Mouse (Mus musculus) forebrain, embryonic 13.5 days (tissue): ENCODE results near the gene Macrod2. TPM values are rescaled to one million over a fixed set of nuclear protein-coding genes. Genes with fewer than 3 reads are reported as not detected.

ENCODE experiments used
- ATAC-seq: fragments of 200-750 bp; cut with Nextera tagmentation; 2 replicates; pipeline ENCODE4 v1.8.0; 2017
- H3K27ac ChIP-seq: fragments of 300-500 bp; sonication (generic); 2 replicates; pipeline ENCODE4 v1.5.1; 2015; ENCODE audit warnings: inconsistent platforms, mild to moderate bottlenecking, moderate library complexity
- H3K27me3 ChIP-seq: fragments of 300-500 bp; sonication (generic); 2 replicates; pipeline ENCODE4 v1.6.1; 2015; ENCODE audit warnings: mild to moderate bottlenecking, inconsistent platforms
- H3K36me3 ChIP-seq: fragments of 300-500 bp; sonication (generic); 2 replicates; pipeline ENCODE4 v1.6.1; 2015; ENCODE audit warnings: mild to moderate bottlenecking, inconsistent platforms; ENCODE audit not compliant: poor library complexity, severe bottlenecking
- H3K4me1 ChIP-seq: fragments of 300-500 bp; sonication (generic); 2 replicates; pipeline ENCODE4 v1.6.1; 2015; ENCODE audit warnings: inconsistent platforms
- H3K4me2 ChIP-seq: fragments of 300-500 bp; sonication (generic); 2 replicates; pipeline ENCODE4 v1.6.1; 2015; ENCODE audit warnings: inconsistent platforms, mild to moderate bottlenecking, moderate library complexity
- H3K4me3 ChIP-seq: fragments of 300-500 bp; sonication (generic); 2 replicates; pipeline ENCODE4 v1.5.1; 2015; ENCODE audit warnings: mild to moderate bottlenecking, inconsistent platforms
- H3K9ac ChIP-seq: fragments of 300-500 bp; sonication (generic); 2 replicates; pipeline ENCODE4 v1.6.1; 2015; ENCODE audit warnings: mild to moderate bottlenecking, inconsistent platforms
- H3K9me3 ChIP-seq: fragments of 300-500 bp; sonication (generic); replicated peaks from 2 replicates; pipeline ENCODE4 v1.6.1; 2016; ENCODE audit warnings: inconsistent platforms
- WGBS: fragments of 180-500 bp; shearing (Covaris S2); methylation state at CpG from one replicate; pipeline ENCODE4 v1.1.7; 2015; 5-methylcytosine and 5-hydroxymethylcytosine counted together
- polyA plus RNA-seq: library from polyadenylated mRNA; unstranded; fragments of >200 nt; fragmentation: Nextera tagmentation; extraction: Ambion mirVana; gene quantifications from 2 replicates; pipeline ENCODE4 v1.2.1, GENCODE M21; 2015

Macrod2 gene
- polyA plus RNA-seq, 1 experiment from 2014 or later, result 73.5 TPM

DNA sequence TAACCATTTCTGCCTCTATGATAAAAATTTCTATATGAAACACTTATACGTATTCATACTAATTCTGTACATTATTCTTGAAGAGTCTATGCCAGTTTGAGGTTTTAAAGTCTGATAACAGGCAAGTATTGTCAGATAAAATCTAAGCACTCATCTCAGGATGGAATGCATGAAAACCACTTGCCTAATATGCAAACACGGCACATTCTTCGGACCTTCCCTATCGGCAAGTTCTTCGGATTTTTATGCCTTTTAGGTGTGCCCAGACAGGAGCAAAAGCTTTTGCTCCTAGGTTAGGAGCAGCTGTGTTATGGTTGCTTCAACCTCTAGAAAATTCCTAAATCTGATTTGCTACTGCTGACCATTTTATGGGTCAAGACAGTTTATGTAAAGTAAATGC, 433.8 kb downstream of the Macrod2 start:
- Histone ChIP-seq H3K4me3 (no peak overlapping the region), H3K36me3 (no peaks in the 10 kb centered on the region), H3K9me3 (no peaks in the 10 kb centered on the region), H3K27me3 (no peaks in the 10 kb centered on the region), H3K27ac (no peak overlapping the region), H3K4me2 (no peak overlapping the region), H3K9ac (no peak overlapping the region), H3K4me1 (no peaks in the 10 kb centered on the region)
- 93% methylated on average over 5 of the region's 5 CpGs for WGBS
- no peak for ATAC-seq

DNA sequence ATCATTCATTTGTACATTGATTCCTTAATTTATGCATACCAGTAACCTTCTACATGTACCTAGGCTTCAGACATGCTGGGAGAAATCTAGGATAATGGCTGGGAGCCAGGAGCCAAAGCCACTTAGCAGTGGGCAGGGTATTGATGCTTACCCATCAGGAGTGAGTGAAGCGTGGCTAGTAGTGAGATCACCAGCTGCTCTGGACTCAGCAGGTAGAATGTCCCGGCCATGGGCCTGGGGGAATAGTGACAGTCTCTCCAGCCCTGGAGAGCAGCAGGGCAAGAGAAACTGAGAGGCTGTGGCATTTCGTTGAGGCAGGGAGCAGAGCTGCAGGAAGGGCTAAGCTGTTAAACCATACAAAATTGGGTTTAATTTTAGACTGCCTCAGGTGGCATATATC, 435.0 kb downstream of the Macrod2 start:
- H3K27ac ChIP-seq, result no peak overlapping the region
- H3K36me3 ChIP-seq, result no peaks in the 10 kb centered on the region
- no peak overlapping the region for H3K4me2 ChIP-seq
- no peak for ATAC-seq
- no peaks in the 10 kb centered on the region for H3K27me3 ChIP-seq
- no peaks in the 10 kb centered on the region for H3K4me1 ChIP-seq
- H3K9me3 ChIP-seq, result no peaks in the 10 kb centered on the region
- H3K4me3 ChIP-seq, result no peak overlapping the region
- no peak overlapping the region for H3K9ac ChIP-seq
- 51% methylated on average over 3 of the region's 3 CpGs for WGBS

DNA sequence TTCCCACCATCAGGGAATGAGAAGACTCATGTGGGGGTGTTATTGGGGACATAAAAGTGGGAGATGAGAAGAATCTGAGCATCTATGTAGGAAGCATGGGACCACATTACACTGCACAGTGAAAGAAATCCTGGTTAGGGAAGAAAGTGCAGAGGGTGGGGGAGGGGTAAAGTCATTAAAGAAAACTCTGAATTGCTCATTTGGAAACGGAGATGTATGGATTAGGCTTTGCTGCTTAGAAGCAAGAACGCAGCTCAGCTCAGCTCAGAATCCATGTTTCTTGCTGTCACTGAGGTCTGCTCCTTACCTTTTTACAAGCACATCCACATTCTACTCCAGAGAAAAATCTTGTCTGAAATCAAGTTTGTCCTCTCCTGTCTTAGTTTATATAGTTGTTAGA, 444.3 kb downstream of the Macrod2 start:
- no peaks in the 10 kb centered on the region for H3K36me3 ChIP-seq
- H3K9ac ChIP-seq, result no peak overlapping the region
- WGBS, result 7% methylated on average over 2 of the region's 2 CpGs
- ATAC-seq, result peak; percentile 31; the same call in 1 of the 2 replicates
- 0 out of 2 replicates have a peak overlapping the region, but pooled peaks have one; percentile 0 for H3K4me2 ChIP-seq
- no peaks in the 10 kb centered on the region for H3K27me3 ChIP-seq
- peaks cover 15% of the 10 kb centered on the region for H3K4me1 ChIP-seq
- H3K4me3 ChIP-seq, result no peak overlapping the region
- H3K9me3 ChIP-seq, result no peaks in the 10 kb centered on the region
- H3K27ac ChIP-seq, result no peak overlapping the region

DNA sequence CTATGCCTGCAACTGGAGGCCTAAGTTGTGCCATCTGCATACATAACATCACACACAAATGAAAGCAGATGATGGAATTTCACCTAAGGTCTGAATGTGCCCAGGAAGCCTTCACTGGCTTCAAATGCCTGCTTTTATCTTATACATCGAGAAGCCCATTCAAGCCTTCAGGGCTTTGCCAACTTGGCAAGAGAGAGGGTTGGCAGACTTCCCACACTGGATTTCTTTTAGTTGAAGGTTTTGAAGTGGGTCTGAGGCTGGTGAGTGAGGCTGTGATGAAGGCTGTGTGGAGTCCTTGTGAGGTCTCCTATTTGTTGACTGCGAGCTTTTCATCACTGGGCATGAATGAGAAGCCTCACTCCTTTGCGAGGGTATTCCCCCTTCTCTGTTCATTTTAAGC, 444.8 kb downstream of the Macrod2 start:
- Histone ChIP-seq H3K4me2 (0 out of 2 replicates have a peak overlapping the region, but pooled peaks have one; percentile 0), H3K9ac (no peak overlapping the region), H3K36me3 (no peaks in the 10 kb centered on the region), H3K9me3 (no peaks in the 10 kb centered on the region), H3K4me3 (no peak overlapping the region), H3K27me3 (no peaks in the 10 kb centered on the region), H3K4me1 (peaks cover 15% of the 10 kb centered on the region), H3K27ac (no peak overlapping the region)
- ATAC-seq, result peak; percentile 95
- 16% methylated on average over 3 of the region's 3 CpGs for WGBS

DNA sequence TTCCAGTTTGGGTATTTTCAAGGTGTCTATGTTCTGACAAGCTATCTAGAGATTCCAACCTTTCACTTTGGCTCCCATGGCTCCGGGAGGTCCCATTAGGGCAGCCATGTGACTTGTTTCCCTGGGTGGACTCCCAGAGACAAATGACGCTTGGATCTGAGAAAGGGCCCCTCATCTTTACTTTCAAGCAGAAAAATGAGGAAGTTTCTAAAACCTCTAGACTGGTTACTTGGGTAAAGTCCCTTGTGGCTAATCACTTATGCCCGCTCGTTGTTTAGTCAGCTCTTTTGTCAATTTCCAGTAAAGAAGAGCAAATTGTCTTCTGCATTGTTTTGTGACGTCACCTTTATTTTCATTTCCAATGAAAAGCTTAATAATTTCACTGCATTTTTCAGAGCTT, 448.9 kb downstream of the Macrod2 start:
- WGBS, result 73% methylated on average over 5 of the region's 5 CpGs

DNA sequence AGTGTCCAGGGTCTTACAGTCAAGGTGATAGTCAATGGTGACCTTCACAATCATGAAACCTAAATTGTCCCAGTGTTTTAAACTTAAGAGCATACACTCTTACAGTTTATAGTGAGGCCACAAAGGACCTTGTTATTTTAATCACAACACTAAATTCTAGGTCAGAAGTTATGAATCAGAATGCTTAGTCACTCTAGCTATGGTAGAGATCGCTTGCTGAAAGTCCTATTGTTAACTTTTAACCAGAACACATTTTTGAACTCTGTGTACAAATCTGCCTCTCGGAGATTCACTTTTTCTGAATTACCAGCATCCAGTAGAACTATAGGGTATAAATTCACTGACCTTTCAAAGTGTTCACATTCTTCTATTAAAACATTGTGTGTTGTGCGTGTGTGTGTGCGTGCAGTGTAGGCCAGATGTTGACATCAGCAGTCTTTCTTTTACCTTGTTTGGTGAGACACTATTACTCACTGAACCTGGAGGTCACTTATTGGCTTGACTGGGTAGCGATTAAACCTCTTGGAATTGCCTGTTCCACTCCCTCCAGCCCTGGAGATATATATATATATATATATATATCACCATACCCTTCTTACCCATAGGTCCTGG, 452.8 kb downstream of the Macrod2 start:
- no peaks in the 10 kb centered on the region for H3K27me3 ChIP-seq
- H3K4me1 ChIP-seq, result no peaks in the 10 kb centered on the region
- H3K9me3 ChIP-seq, result no peaks in the 10 kb centered on the region
- no peak overlapping the region for H3K4me2 ChIP-seq
- no peak overlapping the region for H3K9ac ChIP-seq
- ATAC-seq, result no peak
- H3K27ac ChIP-seq, result no peak overlapping the region
- H3K4me3 ChIP-seq, result no peak overlapping the region
- 94% methylated on average over 5 of the region's 5 CpGs for WGBS
- H3K36me3 ChIP-seq, result no peaks in the 10 kb centered on the region

More for the DNA sequence above, 448.9 kb downstream of the Macrod2 start:
- Histone ChIP-seq H3K27me3 (no peaks in the 10 kb centered on the region), H3K4me1 (peaks cover 15% of the 10 kb centered on the region), H3K9me3 (no peaks in the 10 kb centered on the region), H3K27ac (no peak overlapping the region), H3K36me3 (no peaks in the 10 kb centered on the region), H3K9ac (no peak overlapping the region), H3K4me3 (no peak overlapping the region), H3K4me2 (no peak overlapping the region)
- ATAC-seq, result no peak

DNA sequence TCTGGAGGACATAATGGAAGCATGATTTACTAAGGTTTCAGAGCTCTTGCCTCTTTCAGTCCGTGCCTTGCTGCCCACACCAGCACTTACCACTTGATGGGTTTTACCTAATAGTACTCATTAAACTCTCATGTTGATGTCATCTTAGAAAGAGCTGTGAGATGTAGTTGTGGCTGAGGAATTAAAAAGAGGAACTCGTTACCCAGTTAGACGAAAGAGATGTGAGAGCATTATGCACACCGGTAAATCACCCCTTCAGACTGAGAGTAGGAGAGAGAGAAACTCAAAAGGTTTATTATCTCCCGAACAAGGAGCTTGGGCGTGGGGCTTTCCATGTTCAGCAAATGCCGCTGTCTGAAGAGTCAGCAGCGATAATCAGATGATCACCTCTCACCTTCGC, 458.4 kb downstream of the Macrod2 start:
- H3K27me3 ChIP-seq, result no peaks in the 10 kb centered on the region
- 43% methylated on average over 9 of the region's 9 CpGs for WGBS
- ATAC-seq, result no peak
- H3K9me3 ChIP-seq, result no peaks in the 10 kb centered on the region
- no peak overlapping the region for H3K9ac ChIP-seq
- no peak overlapping the region for H3K4me2 ChIP-seq
- no peaks in the 10 kb centered on the region for H3K36me3 ChIP-seq
- H3K4me3 ChIP-seq, result no peak overlapping the region
- H3K27ac ChIP-seq, result no peak overlapping the region
- no peaks in the 10 kb centered on the region for H3K4me1 ChIP-seq

DNA sequence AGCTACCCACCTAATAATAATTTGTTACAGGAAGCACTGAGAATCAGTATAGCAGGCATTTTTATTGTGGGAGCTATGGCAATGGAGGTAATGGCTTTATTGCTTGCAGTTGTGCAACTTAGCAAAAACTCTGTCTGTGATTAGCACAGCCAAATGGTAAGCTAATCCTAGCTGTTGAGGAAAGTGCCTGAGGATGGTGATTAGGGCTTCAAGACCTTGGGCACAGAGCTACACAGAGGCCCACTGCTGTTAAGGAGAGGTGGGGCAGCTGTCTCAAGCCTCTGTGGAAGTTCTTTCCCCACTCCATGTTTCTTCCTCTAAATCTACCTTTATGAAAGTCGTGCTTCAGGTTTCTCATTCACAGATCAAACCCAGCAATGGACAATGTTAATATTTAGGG, 466.2 kb downstream of the Macrod2 start:
- Histone ChIP-seq H3K4me1 (0 out of 2 replicates have a peak, but pooled peaks cover 3% of the 10 kb centered on the region), H3K4me3 (no peak overlapping the region), H3K27me3 (no peaks in the 10 kb centered on the region), H3K27ac (no peak overlapping the region), H3K4me2 (no peak overlapping the region), H3K36me3 (no peaks in the 10 kb centered on the region), H3K9me3 (no peaks in the 10 kb centered on the region), H3K9ac (no peak overlapping the region)
- 75% methylated on average over 1 of the region's 1 CpGs for WGBS
- ATAC-seq, result no peak

DNA sequence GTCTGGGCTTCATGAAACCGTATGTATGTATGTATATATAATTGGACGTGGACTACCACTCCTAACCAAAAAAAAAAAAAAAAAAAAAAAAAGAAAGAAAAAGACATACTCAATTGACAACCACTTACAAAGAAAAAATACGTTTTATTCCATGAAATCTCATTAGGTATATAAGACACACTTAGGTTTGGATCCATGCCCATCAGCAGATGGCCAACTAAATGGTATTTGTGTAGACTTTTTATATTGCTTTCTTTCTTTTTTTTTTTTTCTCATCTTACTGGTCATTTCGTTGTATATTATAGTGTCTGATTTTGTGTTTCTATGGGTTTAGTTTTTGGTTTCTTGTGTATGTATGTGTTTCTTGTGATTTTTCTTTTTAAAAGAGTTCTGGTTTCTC, 467.6 kb downstream of the Macrod2 start:
- WGBS, result 79% methylated on average over 4 of the region's 4 CpGs
- Histone ChIP-seq H3K9ac (no peak overlapping the region), H3K27me3 (no peaks in the 10 kb centered on the region), H3K36me3 (no peaks in the 10 kb centered on the region), H3K4me2 (no peak overlapping the region), H3K9me3 (no peaks in the 10 kb centered on the region), H3K27ac (no peak overlapping the region), H3K4me3 (no peak overlapping the region), H3K4me1 (0 out of 2 replicates have a peak, but pooled peaks cover 3% of the 10 kb centered on the region)
- ATAC-seq, result no peak

DNA sequence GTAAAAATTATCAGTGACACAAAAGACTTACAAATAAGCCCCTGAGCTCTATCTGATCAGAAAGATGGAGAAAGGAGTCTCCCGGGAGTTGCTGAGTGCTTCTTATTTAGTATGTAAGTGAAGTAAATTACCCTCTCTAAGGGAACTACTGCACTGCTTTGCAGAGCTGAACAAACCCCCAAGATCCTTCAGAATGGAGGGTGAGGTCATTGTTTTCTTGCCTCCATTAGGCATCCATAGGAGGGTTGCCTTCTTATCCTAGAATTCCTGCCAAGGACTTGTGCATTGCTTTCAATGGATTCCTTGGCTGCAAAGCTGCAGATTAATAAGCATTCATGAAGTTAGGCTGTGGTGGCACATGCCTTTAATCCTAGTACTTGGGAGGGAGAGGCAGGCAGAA, 470.5 kb downstream of the Macrod2 start:
- Histone ChIP-seq H3K4me2 (no peak overlapping the region), H3K36me3 (no peaks in the 10 kb centered on the region), H3K27me3 (no peaks in the 10 kb centered on the region), H3K4me1 (0 out of 2 replicates have a peak, but pooled peaks cover 3% of the 10 kb centered on the region), H3K9ac (no peak overlapping the region), H3K27ac (no peak overlapping the region), H3K4me3 (no peak overlapping the region), H3K9me3 (no peaks in the 10 kb centered on the region)
- 62% methylated on average over 1 of the region's 1 CpGs for WGBS
- peak; percentile 30; the same call in 1 of the 2 replicates for ATAC-seq

DNA sequence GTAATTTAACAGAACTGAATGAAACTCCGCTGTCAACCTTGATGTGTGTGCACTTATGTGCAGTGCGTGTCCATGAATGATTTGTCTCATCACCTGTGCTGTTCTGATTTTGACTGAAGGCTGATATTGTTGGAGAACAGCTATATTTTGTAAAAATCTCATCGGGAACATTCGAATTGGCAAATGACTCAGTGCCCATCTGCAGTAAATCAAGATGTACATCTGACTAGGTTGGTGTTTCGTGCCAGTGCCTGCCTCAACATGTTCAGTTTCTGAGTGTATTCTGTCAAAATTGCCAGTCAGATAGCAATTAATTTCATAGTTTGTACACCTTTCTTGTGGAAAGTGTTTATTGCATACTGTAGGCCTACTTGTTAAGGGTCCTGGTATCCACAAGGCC, 472.0 kb downstream of the Macrod2 start:
- Histone ChIP-seq H3K4me1 (0 out of 2 replicates have a peak, but pooled peaks cover 3% of the 10 kb centered on the region), H3K27ac (no peak overlapping the region), H3K9me3 (no peaks in the 10 kb centered on the region), H3K27me3 (no peaks in the 10 kb centered on the region), H3K4me3 (no peak overlapping the region), H3K4me2 (no peak overlapping the region), H3K9ac (no peak overlapping the region), H3K36me3 (no peaks in the 10 kb centered on the region)
- WGBS, result 89% methylated on average over 5 of the region's 5 CpGs
- no peak for ATAC-seq

DNA sequence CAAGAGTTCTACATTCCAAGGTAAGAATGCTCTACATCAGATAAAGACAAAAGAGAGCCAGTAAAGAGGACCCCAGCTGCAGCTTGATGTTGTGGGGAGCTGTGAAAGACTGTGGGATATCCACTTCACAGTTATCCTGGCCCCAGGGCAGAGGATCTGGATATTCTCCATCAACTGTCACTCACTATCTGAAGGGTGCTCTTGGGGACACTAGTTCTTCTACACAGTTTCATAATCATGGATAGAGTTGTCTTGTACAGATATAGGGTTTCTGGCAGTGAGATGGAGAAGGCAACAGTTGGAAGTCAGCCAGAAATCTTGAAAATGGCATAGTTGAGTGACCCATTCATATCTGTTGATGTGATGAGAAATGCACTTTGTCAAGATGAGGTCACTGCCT, 490.1 kb downstream of the Macrod2 start:
- ATAC-seq, result no peak
- Histone ChIP-seq H3K36me3 (no peaks in the 10 kb centered on the region), H3K9me3 (no peaks in the 10 kb centered on the region)

DNA sequence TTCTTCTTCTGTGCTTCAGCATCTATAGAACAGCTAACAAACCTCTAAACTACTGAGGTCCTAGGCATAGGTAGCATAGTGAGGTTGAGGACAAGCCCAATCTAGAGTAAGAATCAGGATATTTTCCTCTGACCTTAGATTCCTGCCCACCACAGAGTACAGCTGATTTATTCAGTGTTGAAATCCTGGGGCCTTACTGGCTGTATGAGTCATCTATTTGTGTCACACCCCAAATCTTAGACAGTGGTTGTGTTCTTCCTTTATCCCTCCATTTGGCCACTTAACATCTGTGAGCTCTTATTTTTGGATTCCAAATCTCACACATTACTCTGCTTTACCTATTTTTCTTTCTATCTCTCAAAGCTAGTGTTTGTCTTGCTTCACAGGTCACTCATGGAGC, 495.6 kb downstream of the Macrod2 start:
- no peak for ATAC-seq
- no peaks in the 10 kb centered on the region for H3K27me3 ChIP-seq

More for the DNA sequence above, 490.1 kb downstream of the Macrod2 start:
- H3K4me3 ChIP-seq, result no peak overlapping the region
- no peaks in the 10 kb centered on the region for H3K27me3 ChIP-seq
- H3K9ac ChIP-seq, result no peak overlapping the region
- no peak overlapping the region for H3K4me2 ChIP-seq
- no peak overlapping the region for H3K27ac ChIP-seq
- H3K4me1 ChIP-seq, result no peaks in the 10 kb centered on the region

More for the DNA sequence above, 495.6 kb downstream of the Macrod2 start:
- Histone ChIP-seq H3K36me3 (no peaks in the 10 kb centered on the region), H3K9me3 (no peaks in the 10 kb centered on the region), H3K4me2 (no peak overlapping the region), H3K4me1 (no peaks in the 10 kb centered on the region), H3K27ac (no peak overlapping the region), H3K9ac (no peak overlapping the region), H3K4me3 (no peak overlapping the region)
